Mouse (Mus musculus): ENCODE data around the gene Syna. TPM values are rescaled to one million over a fixed set of nuclear protein-coding genes. Genes with fewer than 3 reads are reported as not detected.

Gene Syna
- polyA plus RNA-seq, 1 experiment from 2014 or later, result not detected

DNA sequence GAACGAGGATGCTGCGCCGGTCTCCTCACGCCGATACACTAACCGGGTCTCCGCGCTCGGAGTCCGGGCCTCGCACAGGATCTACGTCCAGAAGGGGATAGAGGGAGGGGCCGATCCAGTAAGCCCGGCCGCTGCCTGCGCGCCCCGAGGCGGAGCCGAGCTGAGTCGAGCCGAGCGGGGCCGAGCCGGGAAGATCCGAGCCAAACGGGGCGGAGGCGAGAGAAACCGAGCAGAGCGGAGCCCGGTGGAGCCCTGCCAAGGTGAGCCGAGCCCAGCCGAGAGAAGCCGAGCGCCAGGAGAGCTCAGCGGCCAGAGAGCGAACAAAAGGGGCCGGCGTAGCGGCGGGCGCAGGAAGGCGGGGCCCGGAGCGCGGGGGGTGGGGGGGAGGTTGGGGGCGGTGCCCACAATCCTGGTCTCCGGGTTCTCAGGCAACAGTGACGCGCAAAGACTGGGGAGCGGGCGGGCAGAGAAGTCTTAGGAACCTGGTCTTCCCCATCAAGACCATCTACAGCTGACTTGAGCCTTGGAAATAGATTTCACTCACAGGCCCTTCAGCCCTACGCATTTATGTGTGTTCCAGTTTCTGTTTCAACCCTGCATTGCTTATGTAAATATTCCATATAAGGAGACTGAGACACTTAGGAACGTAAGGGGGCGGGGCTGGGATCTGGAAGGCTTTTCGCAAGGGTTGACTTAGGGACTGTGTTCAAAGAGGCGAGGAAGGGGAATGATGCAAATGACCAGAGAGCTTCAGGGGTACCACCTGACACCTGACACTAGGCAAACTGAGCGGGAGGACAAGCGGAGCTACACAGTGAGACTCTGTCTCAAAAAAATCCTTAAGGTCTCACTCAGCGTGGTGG, 7.6 kb downstream of the Syna start, which contains the start of gene Clip2:
TSS of gene Clip2 (minus strand) at position 325 of the 863 bp plus-strand sequence.
- peak within 1 kb of the TSS; percentile 32; the same call in 1 of the 2 replicates for H3K27ac ChIP-seq

DNA sequence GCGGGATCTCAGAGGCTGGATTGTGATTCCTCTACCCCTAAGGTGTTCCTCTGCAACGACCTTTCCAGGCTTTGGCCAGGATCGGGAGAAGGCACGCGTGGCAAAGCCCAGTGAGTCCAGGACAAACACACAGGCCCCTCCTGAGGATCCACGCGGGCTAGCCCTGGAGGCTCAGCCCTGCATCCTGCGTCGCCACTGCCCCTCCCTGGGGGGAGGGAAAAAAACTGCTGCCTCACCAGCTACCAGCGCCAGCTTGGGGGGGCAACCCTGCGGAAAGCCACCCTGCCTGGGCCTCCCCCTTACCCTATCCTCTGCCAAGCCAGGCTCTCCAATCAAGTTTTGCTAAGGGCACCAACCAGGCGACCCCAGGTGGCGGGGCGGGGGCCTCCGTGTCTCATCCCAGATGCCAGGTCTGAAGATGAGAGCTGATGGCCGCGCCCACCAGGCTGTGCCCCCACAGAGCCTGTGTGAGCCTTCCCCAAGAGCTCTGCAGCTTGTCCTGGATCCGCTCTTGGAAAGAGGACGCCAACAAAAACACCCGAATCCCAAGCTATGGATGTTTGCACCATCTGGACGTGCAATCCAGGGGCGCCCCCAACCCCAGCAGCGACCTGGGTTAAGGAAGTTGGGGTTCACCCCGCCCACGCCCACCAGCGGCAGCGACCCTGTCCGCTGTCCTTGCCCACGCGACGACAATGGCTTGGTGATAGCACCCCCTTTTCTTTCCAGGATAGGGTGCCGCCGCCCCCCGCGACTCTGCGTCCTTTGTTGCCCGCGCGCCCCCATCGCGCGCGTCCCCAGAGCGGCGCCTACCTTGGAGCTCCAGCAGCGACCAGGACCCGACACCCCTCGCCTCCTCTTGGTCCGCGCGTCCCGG, 8.5 kb downstream of the Syna start:
- 3% methylated on average over 52 of the region's 52 CpGs for WGBS (ENCODE audit: missing documents)
- Histone ChIP-seq H3K36me3 (ENCODE audit: inconsistent target) (no peaks in the 10 kb centered on the region), H3K79me2 (ENCODE audit: inconsistent target) (peaks cover 53% of the 10 kb centered on the region), H3K4me3 (ENCODE audit: inconsistent target) (peak overlapping the region; percentile 59), H3K27ac (no peak overlapping the region)

More for the DNA sequence above, 7.6 kb downstream of the Syna start, which contains the start of gene Clip2:
- Histone ChIP-seq H3K36me3 (ENCODE audit: inconsistent target) (no peaks in the 10 kb centered on the region), H3K4me3 (ENCODE audit: inconsistent target) (peak within 1 kb of the TSS; percentile 59), H3K79me2 (ENCODE audit: inconsistent target) (peaks cover 44% of the 10 kb centered on the region)
- 7% methylated on average over 50 of the region's 61 CpGs for WGBS (ENCODE audit: missing documents)

DNA sequence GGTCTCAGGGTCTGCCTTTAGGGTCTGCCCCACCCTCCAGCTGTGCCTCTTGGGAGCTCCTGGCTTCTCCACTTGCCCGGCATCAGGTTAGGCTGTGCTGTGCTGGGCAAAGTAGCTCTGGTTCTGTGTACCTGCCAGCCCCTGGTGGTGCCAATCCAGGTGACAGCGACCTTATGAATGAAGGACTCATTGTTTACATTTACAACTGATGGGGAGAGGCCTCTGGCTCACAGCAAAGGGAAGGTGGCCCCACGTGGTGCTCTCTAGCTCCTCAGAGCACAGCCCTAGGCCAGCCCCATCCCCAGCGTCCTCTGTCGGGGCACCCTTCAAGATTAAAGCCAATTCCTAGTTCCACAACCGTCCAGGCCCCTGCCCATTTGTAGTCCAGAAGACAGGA, 9.1 kb downstream of the Syna start:
- no peak overlapping the region for H3K27ac ChIP-seq
- H3K4me3 ChIP-seq (ENCODE audit: inconsistent target), result peak overlapping the region; percentile 59
- H3K36me3 ChIP-seq (ENCODE audit: inconsistent target), result no peaks in the 10 kb centered on the region
- 33% methylated on average over 6 of the region's 6 CpGs for WGBS (ENCODE audit: missing documents)
- H3K79me2 ChIP-seq (ENCODE audit: inconsistent target), result peaks cover 59% of the 10 kb centered on the region

DNA sequence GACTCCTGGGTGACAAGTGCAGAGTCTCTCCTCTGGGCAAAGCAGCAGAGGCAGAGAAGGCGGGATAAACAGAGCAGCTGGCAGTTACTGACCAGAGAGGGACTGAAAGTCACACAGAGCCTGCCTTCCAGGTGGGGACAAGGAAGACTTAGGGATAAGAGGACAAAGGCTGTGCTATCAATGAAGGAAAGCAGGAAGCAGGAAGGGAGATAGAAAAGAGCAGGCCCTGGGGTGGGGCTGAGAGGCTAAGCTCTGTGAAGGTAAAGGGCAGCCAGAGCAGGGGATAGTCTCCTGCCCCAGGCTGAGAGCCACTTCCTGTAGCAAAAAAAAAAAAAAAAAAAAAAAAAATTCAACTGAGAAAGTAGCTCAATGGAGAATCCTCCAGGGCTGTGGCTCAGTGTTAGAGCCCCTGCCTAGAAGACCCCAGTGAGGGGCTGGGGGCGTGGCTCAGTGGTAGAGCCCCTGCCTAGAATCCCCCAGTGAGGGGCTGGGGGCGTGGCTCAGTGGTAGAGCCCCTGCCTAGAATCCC, 10.3 kb downstream of the Syna start:
- Histone ChIP-seq H3K27ac (no peak overlapping the region), H3K79me2 (ENCODE audit: inconsistent target) (peaks cover 71% of the 10 kb centered on the region), H3K4me3 (ENCODE audit: inconsistent target) (no peak overlapping the region), H3K36me3 (ENCODE audit: inconsistent target) (no peaks in the 10 kb centered on the region)
- 96% methylated on average over 2 of the region's 3 CpGs for WGBS (ENCODE audit: missing documents)

DNA sequence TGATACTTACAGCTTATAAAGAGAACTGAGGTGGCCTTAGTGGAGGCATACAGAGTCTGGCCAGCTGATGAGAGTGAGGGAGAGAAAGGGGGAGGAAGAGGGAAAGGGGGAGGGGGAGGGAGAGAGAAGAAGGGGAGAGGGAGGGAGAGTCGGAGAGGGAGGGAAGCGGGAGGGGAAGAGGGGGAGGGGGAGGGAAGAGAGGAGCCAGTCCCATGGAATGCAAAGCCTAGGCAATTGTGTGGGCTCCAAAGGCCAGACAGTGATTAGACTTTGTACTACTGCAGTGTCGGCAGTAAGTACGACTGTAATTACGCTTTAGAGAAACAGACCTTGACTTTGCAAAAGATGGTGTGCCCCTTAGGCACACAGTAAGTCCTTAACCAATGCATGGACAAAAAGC, 11.7 kb downstream of the Syna start:
- WGBS (ENCODE audit: missing documents), result 92% methylated on average over 5 of the region's 5 CpGs
- Histone ChIP-seq H3K36me3 (ENCODE audit: inconsistent target) (no peaks in the 10 kb centered on the region), H3K79me2 (ENCODE audit: inconsistent target) (peaks cover 85% of the 10 kb centered on the region), H3K4me3 (ENCODE audit: inconsistent target) (no peak overlapping the region), H3K27ac (no peak overlapping the region)

DNA sequence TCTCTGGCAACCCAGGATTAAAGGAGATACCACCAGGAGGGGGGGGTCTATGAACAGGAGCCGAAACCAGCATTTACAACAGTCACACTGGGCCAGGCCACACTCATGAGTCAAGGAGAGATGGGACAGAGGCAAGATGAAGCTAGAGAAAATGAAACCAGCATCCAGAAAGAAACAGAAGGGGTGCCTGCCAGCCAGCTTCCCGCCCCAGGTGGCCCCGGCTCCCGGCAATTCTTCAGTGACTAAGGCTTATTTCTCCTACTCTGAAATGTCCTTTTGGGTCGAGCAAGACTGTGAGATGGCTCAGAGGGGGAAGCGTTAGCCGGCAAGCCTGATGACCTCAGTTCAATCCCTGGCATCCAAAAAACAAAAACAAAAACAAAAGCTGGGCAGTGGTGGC, 13.2 kb downstream of the Syna start:
- Histone ChIP-seq H3K79me2 (ENCODE audit: inconsistent target) (peaks cover 100% of the 10 kb centered on the region), H3K27ac (no peak overlapping the region), H3K36me3 (ENCODE audit: inconsistent target) (no peaks in the 10 kb centered on the region), H3K4me3 (ENCODE audit: inconsistent target) (no peak overlapping the region)
- 72% methylated on average over 7 of the region's 7 CpGs for WGBS (ENCODE audit: missing documents)

DNA sequence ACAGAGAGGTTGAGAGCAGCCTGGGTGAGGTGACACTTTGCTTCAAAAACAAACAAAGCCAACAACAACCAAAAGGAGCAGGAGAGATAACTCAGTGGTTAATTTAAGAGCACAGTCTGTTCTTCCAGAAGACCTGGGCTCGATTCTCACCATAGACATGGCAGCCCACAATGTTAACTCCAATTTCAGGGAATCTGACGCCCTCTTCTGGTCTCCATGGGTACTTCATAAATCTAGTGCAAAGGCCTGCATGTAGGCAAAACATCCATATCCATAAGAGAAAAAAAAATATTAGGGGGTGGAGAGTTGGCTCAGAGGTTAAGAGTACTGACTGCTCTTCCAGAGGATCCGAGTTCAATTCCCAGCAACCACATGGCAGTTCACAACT, 14.7 kb downstream of the Syna start:
- H3K4me3 ChIP-seq (ENCODE audit: inconsistent target), result no peak overlapping the region
- H3K79me2 ChIP-seq (ENCODE audit: inconsistent target), result peaks cover 99% of the 10 kb centered on the region
- 92% methylated on average over 3 of the region's 3 CpGs for WGBS (ENCODE audit: missing documents)
- no peak overlapping the region for H3K27ac ChIP-seq
- no peaks in the 10 kb centered on the region for H3K36me3 ChIP-seq (ENCODE audit: inconsistent target)

DNA sequence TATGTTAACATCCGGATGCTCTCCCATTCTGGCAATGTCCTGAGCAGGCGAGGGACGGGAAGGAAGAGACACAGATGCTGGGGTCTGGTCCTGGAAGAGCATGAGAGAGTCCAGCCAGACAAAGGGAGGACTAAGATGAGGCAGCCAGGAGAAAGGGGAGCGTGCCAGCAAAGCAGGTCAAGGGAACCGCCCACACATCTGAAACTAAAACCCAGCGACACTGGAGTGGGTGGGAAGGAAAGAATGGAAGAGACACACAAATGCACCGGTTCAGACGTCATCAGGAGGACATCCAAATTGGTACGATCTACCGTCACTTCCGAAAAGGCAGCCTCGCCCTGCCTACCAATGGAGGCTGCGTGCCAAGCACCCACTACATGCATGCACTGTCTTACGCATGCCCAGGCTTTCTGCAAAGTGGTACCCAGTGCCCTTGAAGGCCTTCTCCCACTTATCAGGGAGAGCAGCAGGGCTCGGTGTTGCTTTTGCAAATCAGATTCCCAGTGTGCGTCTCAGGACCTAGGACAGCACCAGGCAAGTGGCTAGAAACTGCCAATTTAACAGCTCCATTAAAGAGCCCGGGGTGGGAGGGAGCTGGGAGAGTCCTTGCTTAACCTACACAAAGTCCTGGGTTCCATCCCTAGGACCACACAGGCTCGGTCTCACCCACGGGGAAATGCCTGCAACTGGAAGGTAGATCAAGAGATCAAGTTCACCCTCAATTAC, 15.3 kb downstream of the Syna start:
- H3K27ac ChIP-seq, result no peak overlapping the region
- 95% methylated on average over 18 of the region's 19 CpGs for WGBS (ENCODE audit: missing documents)
- peaks cover 99% of the 10 kb centered on the region for H3K79me2 ChIP-seq (ENCODE audit: inconsistent target)
- no peaks in the 10 kb centered on the region for H3K36me3 ChIP-seq (ENCODE audit: inconsistent target)
- H3K4me3 ChIP-seq (ENCODE audit: inconsistent target), result no peak overlapping the region

DNA sequence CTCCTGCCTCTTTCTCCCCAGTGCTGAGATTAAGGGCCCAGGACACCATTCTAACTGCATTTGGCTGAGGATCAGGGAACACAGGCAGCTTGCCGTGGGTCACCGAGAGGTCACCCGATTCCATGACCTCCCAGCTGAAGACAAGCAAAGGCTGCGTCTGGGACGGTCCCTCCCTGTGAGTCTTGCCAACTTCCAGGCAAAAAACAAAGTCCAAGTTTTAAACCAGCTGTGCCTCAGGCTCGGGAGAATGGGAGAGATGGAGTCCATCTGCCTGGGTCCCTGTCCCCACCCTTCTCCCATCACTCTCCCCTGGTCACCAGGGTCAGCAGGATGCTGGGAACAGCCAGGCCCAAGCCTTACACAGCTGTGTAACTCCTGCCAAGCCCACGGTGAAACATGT, 18.3 kb downstream of the Syna start:
- Histone ChIP-seq H3K79me2 (ENCODE audit: inconsistent target) (peaks cover 92% of the 10 kb centered on the region), H3K4me3 (ENCODE audit: inconsistent target) (no peak overlapping the region), H3K36me3 (ENCODE audit: inconsistent target) (no peaks in the 10 kb centered on the region), H3K27ac (no peak overlapping the region)
- WGBS (ENCODE audit: missing documents), result 90% methylated on average over 7 of the region's 7 CpGs

DNA sequence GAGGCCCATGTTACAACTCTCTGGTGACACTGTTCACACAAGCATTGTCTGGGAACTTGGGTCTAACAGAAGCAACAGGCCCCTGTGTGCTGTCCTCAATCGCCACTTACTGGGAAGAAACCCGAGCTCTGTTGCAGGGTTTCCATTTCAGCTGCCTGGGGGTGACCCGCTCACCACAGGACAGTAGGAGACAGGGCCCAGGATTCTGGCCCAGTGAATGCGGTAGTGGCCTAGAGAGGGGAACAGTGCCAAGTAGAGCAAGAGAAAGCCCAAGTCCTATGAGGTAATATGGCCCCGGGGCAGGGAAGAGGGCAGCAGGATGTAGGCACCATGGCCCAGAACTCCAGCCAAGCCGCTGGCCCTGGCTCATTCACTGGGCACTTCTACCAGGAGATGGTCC, 19.1 kb downstream of the Syna start:
- no peak overlapping the region for H3K4me3 ChIP-seq (ENCODE audit: inconsistent target)
- no peaks in the 10 kb centered on the region for H3K36me3 ChIP-seq (ENCODE audit: inconsistent target)

DNA sequence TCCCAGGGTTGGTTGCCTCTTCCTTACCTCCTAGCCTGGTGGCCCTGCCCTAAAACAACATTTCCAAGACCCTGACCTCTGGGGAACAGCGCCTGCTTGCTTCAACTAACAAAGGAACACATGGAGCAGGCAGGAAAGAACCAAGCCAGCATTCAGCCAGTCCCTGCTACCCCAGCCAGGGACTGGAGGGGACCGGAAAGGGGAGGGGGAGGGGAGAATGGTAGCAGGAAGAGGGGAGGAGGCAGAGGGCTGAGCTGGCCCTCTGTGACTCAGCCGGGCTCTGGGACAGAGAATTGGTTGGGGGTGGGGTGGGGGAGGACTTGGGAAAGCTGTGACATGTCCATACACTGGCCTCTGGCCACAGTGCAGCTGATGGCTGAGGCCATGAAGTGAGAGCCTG, 20.1 kb downstream of the Syna start:
- no peak overlapping the region for H3K4me3 ChIP-seq (ENCODE audit: inconsistent target)
- peak overlapping the region; percentile 64 for H3K27ac ChIP-seq
- peaks cover 76% of the 10 kb centered on the region; the same call in 1 of the 2 replicates for H3K79me2 ChIP-seq (ENCODE audit: inconsistent target)
- WGBS (ENCODE audit: missing documents), result 5% methylated on average over 3 of the region's 3 CpGs
- H3K36me3 ChIP-seq (ENCODE audit: inconsistent target), result peaks cover 2% of the 10 kb centered on the region; the same call in 1 of the 2 replicates

More for the DNA sequence above, 19.1 kb downstream of the Syna start:
- 94% methylated on average over 5 of the region's 6 CpGs for WGBS (ENCODE audit: missing documents)
- Histone ChIP-seq H3K79me2 (ENCODE audit: inconsistent target) (peaks cover 86% of the 10 kb centered on the region), H3K27ac (peak overlapping the region; percentile 64)

DNA sequence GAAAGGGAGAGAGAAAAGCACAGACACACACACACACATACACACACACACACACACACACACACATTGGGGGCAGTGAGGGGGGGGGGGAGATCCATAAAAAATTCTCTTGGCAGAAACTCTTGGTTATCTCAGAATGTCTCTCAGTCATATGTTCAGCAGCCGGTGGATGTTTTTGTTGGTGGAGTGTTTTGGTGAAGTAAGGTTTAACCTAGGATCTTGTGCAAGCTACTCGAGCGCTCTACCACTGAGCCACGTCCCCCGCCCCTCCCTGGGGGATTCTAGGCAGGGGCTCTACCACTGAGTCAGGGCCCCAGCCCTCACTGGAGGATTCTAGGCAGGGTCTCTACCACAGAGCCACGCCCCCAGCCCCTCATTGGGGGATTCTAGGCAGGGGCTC, 23.9 kb downstream of the Syna start:
- peaks cover 5% of the 10 kb centered on the region; the same call in 1 of the 2 replicates for H3K36me3 ChIP-seq (ENCODE audit: inconsistent target)
- WGBS (ENCODE audit: missing documents), result 85% methylated on average over 3 of the region's 6 CpGs
- H3K79me2 ChIP-seq (ENCODE audit: inconsistent target), result peaks cover 43% of the 10 kb centered on the region; the same call in 1 of the 2 replicates
- H3K4me3 ChIP-seq (ENCODE audit: inconsistent target), result no peak overlapping the region
- H3K27ac ChIP-seq, result no peak overlapping the region

DNA sequence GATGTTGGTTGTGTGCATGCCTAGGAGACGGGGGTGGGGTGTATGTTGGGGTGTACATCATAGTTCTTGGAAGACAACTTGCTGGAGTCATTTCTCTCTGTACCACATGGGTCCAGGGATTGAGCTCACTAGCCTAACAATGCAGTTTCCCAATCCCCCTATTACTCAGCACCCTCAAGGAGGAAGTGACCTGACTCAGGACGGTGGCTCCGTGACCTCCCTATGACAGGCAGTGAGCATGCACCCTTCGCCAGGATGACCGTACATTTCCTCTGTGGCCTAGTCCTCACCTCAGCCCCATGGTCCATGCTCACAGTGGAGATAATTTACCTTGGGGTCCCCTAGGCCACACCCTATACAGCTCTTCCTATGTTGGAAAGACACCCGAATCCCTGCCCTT, 27.6 kb downstream of the Syna start:
- 23% methylated on average over 6 of the region's 6 CpGs for WGBS (ENCODE audit: missing documents)
- no peak overlapping the region; the same call in 1 of the 2 replicates for H3K27ac ChIP-seq
- H3K4me3 ChIP-seq (ENCODE audit: inconsistent target), result no peak overlapping the region
- H3K36me3 ChIP-seq (ENCODE audit: inconsistent target), result peaks cover 5% of the 10 kb centered on the region; the same call in 1 of the 2 replicates
- peaks cover 27% of the 10 kb centered on the region; the same call in 1 of the 2 replicates for H3K79me2 ChIP-seq (ENCODE audit: inconsistent target)

DNA sequence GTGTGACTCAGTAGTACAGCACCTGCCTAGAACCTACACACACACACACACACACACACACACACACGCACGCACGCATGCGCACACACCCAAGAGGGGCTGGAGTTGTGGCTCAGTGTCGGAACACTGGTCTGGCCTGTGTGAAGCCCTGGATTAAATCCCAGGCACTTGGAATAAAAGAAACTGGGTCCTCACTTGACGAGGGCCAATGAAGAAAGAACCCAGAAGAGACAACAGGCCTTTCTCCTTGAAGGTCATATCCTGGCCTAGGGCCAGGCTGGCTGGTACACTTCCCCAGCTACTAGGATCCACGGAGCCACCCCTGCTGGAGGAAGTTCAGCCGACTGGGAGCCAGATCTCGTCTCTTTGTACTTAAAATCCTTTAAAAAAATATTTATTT, 28.4 kb downstream of the Syna start:
- Histone ChIP-seq H3K4me3 (ENCODE audit: inconsistent target) (no peak overlapping the region), H3K36me3 (ENCODE audit: inconsistent target) (peaks cover 5% of the 10 kb centered on the region; the same call in 1 of the 2 replicates), H3K27ac (peak overlapping the region; percentile 29), H3K79me2 (ENCODE audit: inconsistent target) (peaks cover 19% of the 10 kb centered on the region; the same call in 1 of the 2 replicates)
- WGBS (ENCODE audit: missing documents), result 66% methylated on average over 9 of the region's 9 CpGs
